Mouse (Mus musculus) kidney, postnatal 4 days (tissue): ENCODE results near the gene Krtap16-1.

ENCODE experiments used
- DNase-seq, 2 experiments: peaks; one replicate each; pipeline ENCODE4 v3.0.0; 2021; ENCODE audit warnings: mixed read lengths in 2 of 2

Gene Krtap16-1

GRCm38 (mm10) chr11:99937751-99938264 is 48.6 kb downstream of the Krtap16-1 start:
- DNase-seq, result no peak

GRCm38 (mm10) chr11:99935991-99936390 is 50.4 kb downstream of the Krtap16-1 start, which contains the start of gene Krtap31-2:
Krtap31-2 (plus strand) TSS chr11:99936291.
- no peak for DNase-seq
